In genomic region chr17:44230083-44230482, GRCm38 (mm10) we compare ENCODE assay signal across 10 mouse cellular contexts. TPM values are rescaled to one million over a fixed set of nuclear protein-coding genes. Genes with fewer than 3 reads are reported as not detected.
A peak's percentile ranks its signal among the peaks of the same experiment; 100 is the strongest.
DNase-seq lines count a peak whose midpoint lies in the region; TF ChIP-seq lines count a peak whose summit lies in the region.
"Had no signal": no experiment of that assay in that cellular context is flagged by ENCODE, and none has a peak within 500 bp of the region (broad histone marks: within the 10 kb centered on the region; RNA-seq: fewer than 3 reads in every experiment).

No protein-coding gene starts in this region.

- intact Hi-C loops in gastrocnemius, adult 2 months (cut with DNase I): no loop called here
- intact Hi-C loops in gastrocnemius, postnatal 36 days (cut with DNase I): no loop called here

- H3K27ac ChIP-seq in gastrocnemius, adult 2 months: peak overlapping the region; percentile 83
- H3K27ac ChIP-seq: limb, embryonic 10.5 days; macrophage had no signal

- TF ChIP-seq CTCF in gastrocnemius, adult 2 months (IDR thresholded peaks at IDR 0.05): no peak

- DNase-seq in gastrocnemius, adult 2 months: peak; percentile 44
- DNase-seq in gastrocnemius, postnatal 36 days: no peak
- peak; percentile 86 for DNase-seq in heart, adult 8-10 months (ENCODE audit: low spot score)
- DNase-seq in kidney, adult 9 months: peak; percentile 65
- DNase-seq in lung, postnatal 25 days (ENCODE audit: low spot score): peak; percentile 87
- DNase-seq in urinary bladder, postnatal 4 days (ENCODE audit: low spot score in 2 of 2): no peak
- DNase-seq in left cerebral cortex, adult 18-20 months (ENCODE audit: low spot score in 2 of 2): no peak
- no peak for DNase-seq in frontal cortex, postnatal 10 days (ENCODE audit: low spot score in 2 of 2)

- H3K4me3 ChIP-seq in gastrocnemius, adult 2 months: peak overlapping the region; percentile 0; the same call in 1 of the 2 replicates
- H3K4me3 ChIP-seq: limb, embryonic 10.5 days had no signal

RNA-seq across cellular contexts. Expression of gene Clic5, which starts 41.7 kb away (rescaled TPM):
- 100 to 1,000 TPM; 121 to 159 TPM for total RNA-seq in gastrocnemius, adult 2 months (2021)
- total RNA-seq in gastrocnemius, postnatal 36 days (2021): 100 to 1,000 TPM; 138 to 144 TPM
- 100 to 1,000 TPM; 161 to 179 (median 171) TPM for total RNA-seq in heart, adult 8-10 months (2022)
- total RNA-seq in left cerebral cortex, adult 18-20 months (2021): 1 to 10 TPM; 3.7 to 4.9 TPM

Comparison
In these comparisons a context has a peak if more than half of its experiments do, and no peak if none do; other contexts are left out.
1. DNase-seq: peak in gastrocnemius, adult 2 months (single experiment), heart, adult 8-10 months (single experiment), kidney, adult 9 months (single experiment) and lung, postnatal 25 days (single experiment); none in gastrocnemius, postnatal 36 days (0 of 2), urinary bladder, postnatal 4 days (0 of 2), left cerebral cortex, adult 18-20 months (0 of 2) and frontal cortex, postnatal 10 days (0 of 2).
2. RNA of gene Clic5, which starts 41.7 kb away (total RNA-seq): 161 to 179 TPM in heart, adult 8-10 months, 121 to 159 TPM in gastrocnemius, adult 2 months and 138 to 144 TPM in gastrocnemius, postnatal 36 days; 3.7 to 4.9 TPM in left cerebral cortex, adult 18-20 months; every median in the first group is over 10 times any median in the second.